Mouse (Mus musculus): ENCODE measurements around the gene Ap5s1. TPM values are rescaled to one million over a fixed set of nuclear protein-coding genes. Genes with fewer than 3 reads are reported as not detected.

Gene Ap5s1
- polyA plus RNA-seq, 1 experiment from 2014 or later: 25.1 TPM

GRCm38 (mm10) chr2:131233307-131234126 lies 26.6 kb downstream of the Ap5s1 start, which contains the start of gene Mavs:
Mavs (plus strand) TSS chr2:131234063.
- ATAC-seq (ENCODE audit: low read depth) (peak; percentile 100), DNase-seq (ENCODE audit: low spot score) (peak; percentile 98)
- 8% methylated on average over 27 of the region's 29 CpGs for WGBS
- peak within 1 kb of the TSS; percentile 84 for H3K9ac ChIP-seq (ENCODE audit: low read depth, low read length)
- H3K4me1 ChIP-seq (ENCODE audit: control insufficient read depth, insufficient read depth, low read length): peaks cover 15% of the 10 kb centered on the region
- H3K27me3 ChIP-seq (replicated peaks; ENCODE audit: control insufficient read depth, insufficient read depth, low read length): no peaks in the 10 kb centered on the region
- peak within 1 kb of the TSS; percentile 78 for H3K4me2 ChIP-seq (ENCODE audit: low read depth, low read length)
- peak within 1 kb of the TSS; percentile 63 for H3K27ac ChIP-seq (replicated peaks; ENCODE audit: low read depth, low read length)
- peak within 1 kb of the TSS; percentile 64 for H3K4me3 ChIP-seq (ENCODE audit: low read depth, low read length)
- H3K9me3 ChIP-seq (ENCODE audit: control insufficient read depth, low read length): no peaks in the 10 kb centered on the region
- no peaks in the 10 kb centered on the region for H3K36me3 ChIP-seq (ENCODE audit: control insufficient read depth, insufficient read depth, low read length)

GRCm38 (mm10) chr2:131234127-131234650 lies 27.3 kb downstream of the Ap5s1 start:
- Histone ChIP-seq H3K9ac (ENCODE audit: low read depth, low read length) (peak overlapping the region; percentile 84), H3K4me1 (ENCODE audit: control insufficient read depth, insufficient read depth, low read length) (peaks cover 15% of the 10 kb centered on the region), H3K4me2 (ENCODE audit: low read depth, low read length) (peak overlapping the region; percentile 78), H3K27ac (replicated peaks; ENCODE audit: low read depth, low read length) (peak overlapping the region; percentile 63), H3K27me3 (replicated peaks; ENCODE audit: control insufficient read depth, insufficient read depth, low read length) (no peaks in the 10 kb centered on the region), H3K36me3 (ENCODE audit: control insufficient read depth, insufficient read depth, low read length) (peaks cover 6% of the 10 kb centered on the region; the same call in 1 of the 2 replicates), H3K4me3 (ENCODE audit: low read depth, low read length) (peak overlapping the region; percentile 64), H3K9me3 (ENCODE audit: control insufficient read depth, low read length) (no peaks in the 10 kb centered on the region)
- 13% methylated on average over 24 of the region's 28 CpGs for WGBS
- DNase-seq (ENCODE audit: low spot score) (peak; percentile 5), ATAC-seq (ENCODE audit: low read depth) (peak; percentile 22)

DNA sequence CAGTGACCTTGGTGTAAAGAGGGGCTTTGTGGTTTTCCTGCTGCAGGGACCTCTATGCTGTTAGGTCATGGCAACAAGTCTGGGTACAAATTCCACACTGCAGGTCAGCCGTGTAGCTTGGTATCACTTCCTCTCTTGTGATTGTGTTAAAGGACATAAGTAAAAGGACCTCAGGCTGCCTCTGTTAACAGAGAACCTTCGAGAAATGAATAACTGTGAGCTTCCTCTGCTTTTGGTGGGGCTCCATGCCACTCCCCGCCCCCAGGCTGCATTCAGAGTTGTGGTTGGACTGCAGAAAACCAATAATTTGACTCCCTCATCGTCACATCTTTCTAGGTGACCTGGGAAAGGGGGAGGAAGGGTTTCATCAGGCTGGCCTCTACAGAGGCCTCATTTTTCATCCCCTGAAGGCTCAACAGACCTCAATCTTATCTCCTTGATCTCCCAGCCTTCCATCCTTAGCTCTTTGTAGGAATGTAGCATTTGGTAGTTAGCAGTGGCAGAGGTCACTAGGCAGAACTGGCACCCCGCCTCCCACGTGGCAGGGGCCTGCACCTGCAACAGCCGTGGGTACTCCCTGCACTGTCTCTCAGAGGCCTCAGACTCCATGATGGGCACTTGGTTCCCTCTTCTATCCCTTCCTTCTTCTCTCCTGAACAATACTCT lies 28.2 kb downstream of the Ap5s1 start:
- WGBS: 65% methylated on average over 7 of the region's 7 CpGs
- no peaks in the 10 kb centered on the region for H3K9me3 ChIP-seq (ENCODE audit: control insufficient read depth, low read length)
- peaks cover 15% of the 10 kb centered on the region for H3K4me1 ChIP-seq (ENCODE audit: control insufficient read depth, insufficient read depth, low read length)
- peak overlapping the region; percentile 64 for H3K4me3 ChIP-seq (ENCODE audit: low read depth, low read length)
- no peaks in the 10 kb centered on the region for H3K27me3 ChIP-seq (replicated peaks; ENCODE audit: control insufficient read depth, insufficient read depth, low read length)
- H3K9ac ChIP-seq (ENCODE audit: low read depth, low read length): peak overlapping the region; percentile 84
- DNase-seq (ENCODE audit: low spot score): peak; percentile 7
- H3K36me3 ChIP-seq (ENCODE audit: control insufficient read depth, insufficient read depth, low read length): peaks cover 14% of the 10 kb centered on the region
- H3K27ac ChIP-seq (replicated peaks; ENCODE audit: low read depth, low read length): no peak overlapping the region
- H3K4me2 ChIP-seq (ENCODE audit: low read depth, low read length): peak overlapping the region; percentile 78
- ATAC-seq (ENCODE audit: low read depth): no peak

DNA sequence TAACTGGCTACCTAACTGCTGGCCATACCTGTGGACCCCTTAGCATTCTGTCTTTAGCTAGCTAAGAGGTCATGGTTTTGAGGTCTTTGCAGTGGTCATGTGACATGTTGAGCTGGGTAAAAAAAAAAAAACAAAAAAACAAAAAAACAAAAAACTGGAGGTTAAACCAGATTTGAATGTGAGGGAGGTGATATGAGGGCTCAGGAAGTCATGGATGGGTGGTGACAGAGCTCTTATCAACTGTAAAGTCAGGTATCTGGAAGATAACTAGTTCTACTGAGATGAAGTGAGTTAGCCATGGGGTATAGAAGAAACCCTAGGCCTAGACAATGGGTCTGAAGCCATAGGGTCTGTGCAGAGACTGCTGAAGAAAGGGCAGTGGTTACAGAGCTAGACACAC lies 35.3 kb downstream of the Ap5s1 start:
- Histone ChIP-seq H3K4me2 (ENCODE audit: low read depth, low read length) (no peak overlapping the region), H3K36me3 (ENCODE audit: control insufficient read depth, insufficient read depth, low read length) (peaks cover 81% of the 10 kb centered on the region), H3K27me3 (replicated peaks; ENCODE audit: control insufficient read depth, insufficient read depth, low read length) (no peaks in the 10 kb centered on the region), H3K27ac (replicated peaks; ENCODE audit: low read depth, low read length) (no peak overlapping the region), H3K9me3 (ENCODE audit: control insufficient read depth, low read length) (no peaks in the 10 kb centered on the region), H3K4me1 (ENCODE audit: control insufficient read depth, insufficient read depth, low read length) (no peaks in the 10 kb centered on the region), H3K4me3 (ENCODE audit: low read depth, low read length) (no peak overlapping the region), H3K9ac (ENCODE audit: low read depth, low read length) (no peak overlapping the region)
- no peak for DNase-seq (ENCODE audit: low spot score)
- ATAC-seq (ENCODE audit: low read depth): no peak

- Histone ChIP-seq H3K9ac (ENCODE audit: low read depth, low read length) (no peak overlapping the region), H3K4me1 (ENCODE audit: control insufficient read depth, insufficient read depth, low read length) (no peaks in the 10 kb centered on the region), H3K4me2 (ENCODE audit: low read depth, low read length) (no peak overlapping the region), H3K27ac (replicated peaks; ENCODE audit: low read depth, low read length) (no peak overlapping the region), H3K36me3 (ENCODE audit: control insufficient read depth, insufficient read depth, low read length) (peaks cover 88% of the 10 kb centered on the region), H3K4me3 (ENCODE audit: low read depth, low read length) (no peak overlapping the region), H3K27me3 (replicated peaks; ENCODE audit: control insufficient read depth, insufficient read depth, low read length) (no peaks in the 10 kb centered on the region), H3K9me3 (ENCODE audit: control insufficient read depth, low read length) (no peaks in the 10 kb centered on the region)
- 87% methylated on average over 7 of the region's 7 CpGs for WGBS
- ATAC-seq (ENCODE audit: low read depth) (no peak), DNase-seq (ENCODE audit: low spot score) (no peak)
Measured at GRCm38 (mm10) chr2:131242929-131243328, 36.1 kb downstream of the Ap5s1 start.

GRCm38 (mm10) chr2:131253681-131254328 lies 46.9 kb downstream of the Ap5s1 start:
- DNase-seq (ENCODE audit: low spot score): peak; percentile 77
- Histone ChIP-seq H3K4me3 (ENCODE audit: low read depth, low read length) (no peak overlapping the region), H3K27ac (replicated peaks; ENCODE audit: low read depth, low read length) (peak overlapping the region; percentile 2; the same call in 1 of the 2 replicates), H3K9ac (ENCODE audit: low read depth, low read length) (no peak overlapping the region), H3K9me3 (ENCODE audit: control insufficient read depth, low read length) (no peaks in the 10 kb centered on the region), H3K36me3 (ENCODE audit: control insufficient read depth, insufficient read depth, low read length) (no peaks in the 10 kb centered on the region), H3K27me3 (replicated peaks; ENCODE audit: control insufficient read depth, insufficient read depth, low read length) (no peaks in the 10 kb centered on the region), H3K4me2 (ENCODE audit: low read depth, low read length) (no peak overlapping the region), H3K4me1 (ENCODE audit: control insufficient read depth, insufficient read depth, low read length) (no peaks in the 10 kb centered on the region)
- WGBS: 20% methylated on average over 7 of the region's 7 CpGs
- ATAC-seq (ENCODE audit: low read depth): peak; percentile 83

GRCm38 (mm10) chr2:131254329-131254713 lies 47.4 kb downstream of the Ap5s1 start:
- H3K9me3 ChIP-seq (ENCODE audit: control insufficient read depth, low read length): no peaks in the 10 kb centered on the region
- no peak for ATAC-seq (ENCODE audit: low read depth)
- H3K4me1 ChIP-seq (ENCODE audit: control insufficient read depth, insufficient read depth, low read length): no peaks in the 10 kb centered on the region
- no peak overlapping the region for H3K4me3 ChIP-seq (ENCODE audit: low read depth, low read length)
- 49% methylated on average over 2 of the region's 2 CpGs for WGBS
- peak overlapping the region; percentile 2; the same call in 1 of the 2 replicates for H3K27ac ChIP-seq (replicated peaks; ENCODE audit: low read depth, low read length)
- no peak overlapping the region for H3K9ac ChIP-seq (ENCODE audit: low read depth, low read length)
- no peaks in the 10 kb centered on the region for H3K27me3 ChIP-seq (replicated peaks; ENCODE audit: control insufficient read depth, insufficient read depth, low read length)
- DNase-seq (ENCODE audit: low spot score): peak; percentile 57
- H3K36me3 ChIP-seq (ENCODE audit: control insufficient read depth, insufficient read depth, low read length): no peaks in the 10 kb centered on the region
- no peak overlapping the region for H3K4me2 ChIP-seq (ENCODE audit: low read depth, low read length)

DNA sequence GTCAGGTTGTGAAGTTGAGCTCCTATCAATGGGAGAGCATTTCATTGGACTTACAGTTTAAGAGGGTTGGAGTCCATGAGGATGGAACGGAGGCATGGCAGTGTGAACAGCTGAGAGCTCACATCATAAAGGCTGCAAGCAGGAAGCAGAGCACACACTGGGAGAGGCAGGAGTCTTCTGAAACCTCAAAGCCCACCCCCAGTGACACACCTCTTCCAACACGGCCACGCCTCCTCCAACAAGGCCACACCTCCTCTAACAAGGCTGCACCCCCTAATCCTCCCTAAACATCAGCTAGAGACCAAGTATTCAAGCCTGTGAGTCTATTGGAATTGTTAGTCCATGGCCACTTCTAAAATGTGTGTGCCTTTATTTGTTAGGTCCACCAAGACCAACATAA lies 48.9 kb downstream of the Ap5s1 start:
- Histone ChIP-seq H3K4me1 (ENCODE audit: control insufficient read depth, insufficient read depth, low read length) (no peaks in the 10 kb centered on the region), H3K36me3 (ENCODE audit: control insufficient read depth, insufficient read depth, low read length) (no peaks in the 10 kb centered on the region), H3K9ac (ENCODE audit: low read depth, low read length) (no peak overlapping the region), H3K27me3 (replicated peaks; ENCODE audit: control insufficient read depth, insufficient read depth, low read length) (no peaks in the 10 kb centered on the region), H3K27ac (replicated peaks; ENCODE audit: low read depth, low read length) (no peak overlapping the region), H3K4me2 (ENCODE audit: low read depth, low read length) (no peak overlapping the region), H3K9me3 (ENCODE audit: control insufficient read depth, low read length) (no peaks in the 10 kb centered on the region), H3K4me3 (ENCODE audit: low read depth, low read length) (no peak overlapping the region)
- 59% methylated on average over 3 of the region's 3 CpGs for WGBS
- ATAC-seq (ENCODE audit: low read depth): no peak
- DNase-seq (ENCODE audit: low spot score): no peak

Measured in embryonic facial prominence, embryonic 14.5 days (tissue).